Mouse (Mus musculus) bone marrow, adult 2 months (tissue): ENCODE results near the gene Mttp. TPM values are rescaled to one million over a fixed set of nuclear protein-coding genes. Genes with fewer than 3 reads are reported as not detected.

ENCODE experiments used
- H3K27ac ChIP-seq: fragments of 200-500 bp; 2 replicates; pipeline ENCODE4 v1.5.1; 2012; ENCODE audit warnings: low read depth, mild to moderate bottlenecking, control low read depth, inconsistent platforms, low read length; ENCODE audit not compliant: control insufficient read depth, poor library complexity, insufficient read depth
- H3K4me1 ChIP-seq: fragments of 200-500 bp; 2 replicates; pipeline ENCODE4 v1.6.1; 2011; ENCODE audit warnings: low read length; ENCODE audit not compliant: control insufficient read depth, insufficient read depth
- H3K4me3 ChIP-seq: fragments of 200-500 bp; replicated peaks from 2 replicates; pipeline ENCODE3; 2011; ENCODE audit warnings: mild to moderate bottlenecking, low read depth, low read length, control low read depth; ENCODE audit not compliant: control insufficient read depth
- CTCF ChIP-seq: fragments of 200-500 bp; IDR thresholded peaks from 2 replicates; pipeline ENCODE4 v1.5.1; 2011; ENCODE audit warnings: low read length, control low read depth; ENCODE audit not compliant: control insufficient read depth, insufficient read depth
- POLR2A ChIP-seq: fragments of 200-500 bp; IDR thresholded peaks from 2 replicates; pipeline ENCODE4 v1.6.1; 2011; ENCODE audit warnings: low read depth, mild to moderate bottlenecking, control low read depth, low read length, borderline replicate concordance; ENCODE audit not compliant: control insufficient read depth
- WGBS: fragments of 180-500 bp; shearing (Covaris S2); methylation state at CpG from one replicate; pipeline ENCODE4 v1.1.7; 2018; 5-methylcytosine and 5-hydroxymethylcytosine counted together
- polyA plus RNA-seq: library from polyadenylated mRNA; stranded (reverse); fragments of >200 nt; gene quantifications from 2 replicates; pipeline ENCODE4 v1.2.4, GENCODE M21; 2011; ENCODE audit warnings: low replicate concordance; ENCODE audit not compliant: missing spikeins, insufficient read depth, insufficient read length

Gene Mttp
- polyA plus RNA-seq, 1 experiment = 0.82 TPM

- Histone ChIP-seq H3K4me1 (no peaks in the 10 kb centered on the region; the same call in 1 of the 2 replicates), H3K27ac (no peak overlapping the region), H3K4me3 (no peak overlapping the region)
- 73% methylated on average over 4 of the region's 4 CpGs for WGBS
- no peak for TF ChIP-seq CTCF
Measured at GRCm38 (mm10) chr3:138058226-138058625, 86.5 kb downstream of the Mttp start.

- WGBS = 83% methylated on average over 7 of the region's 7 CpGs
- H3K4me3 ChIP-seq = no peak overlapping the region
- no peaks in the 10 kb centered on the region; the same call in 1 of the 2 replicates for H3K4me1 ChIP-seq
- no peak overlapping the region for H3K27ac ChIP-seq
- TF ChIP-seq CTCF (no peak), POLR2A (no peak)
Measured at GRCm38 (mm10) chr3:138056976-138057375, 87.8 kb downstream of the Mttp start.

DNA sequence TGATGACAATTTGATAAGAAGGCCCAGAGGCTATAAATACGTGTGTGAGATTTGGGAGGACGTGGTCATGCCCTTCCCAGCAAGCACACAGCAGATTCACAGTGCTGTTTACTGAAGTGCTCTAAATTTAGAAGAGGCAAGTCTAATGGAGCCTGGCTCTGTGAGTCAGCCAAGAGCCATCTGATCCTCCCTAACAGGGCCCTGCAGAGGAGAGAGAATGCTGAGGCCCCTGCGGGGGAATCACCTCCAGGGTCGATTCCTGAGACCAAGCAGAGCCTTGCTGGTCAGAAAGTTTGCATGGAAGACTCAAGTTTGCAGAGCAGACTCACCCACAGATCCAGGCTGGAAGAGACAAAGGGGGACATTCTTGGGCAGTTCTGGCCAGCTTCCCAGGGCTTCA is 90.8 kb downstream of the Mttp start:
- no peaks in the 10 kb centered on the region for H3K4me1 ChIP-seq
- no peak overlapping the region for H3K4me3 ChIP-seq
- no peak overlapping the region for H3K27ac ChIP-seq
- TF ChIP-seq CTCF (no peak), POLR2A (no peak)
- 49% methylated on average over 4 of the region's 4 CpGs for WGBS

- H3K4me1 ChIP-seq = no peaks in the 10 kb centered on the region
- no peak overlapping the region for H3K27ac ChIP-seq
- 67% methylated on average over 3 of the region's 3 CpGs for WGBS
- TF ChIP-seq POLR2A (no peak), CTCF (no peak)
- no peak overlapping the region for H3K4me3 ChIP-seq
Measured at GRCm38 (mm10) chr3:138051431-138051830, 93.3 kb downstream of the Mttp start.

- Histone ChIP-seq H3K4me3 (no peak overlapping the region), H3K27ac (no peak overlapping the region), H3K4me1 (no peaks in the 10 kb centered on the region)
- WGBS = 84% methylated on average over 11 of the region's 11 CpGs
- TF ChIP-seq POLR2A = no peak
- TF ChIP-seq CTCF = no peak
Measured at GRCm38 (mm10) chr3:138050772-138051171, 94.0 kb downstream of the Mttp start.

DNA sequence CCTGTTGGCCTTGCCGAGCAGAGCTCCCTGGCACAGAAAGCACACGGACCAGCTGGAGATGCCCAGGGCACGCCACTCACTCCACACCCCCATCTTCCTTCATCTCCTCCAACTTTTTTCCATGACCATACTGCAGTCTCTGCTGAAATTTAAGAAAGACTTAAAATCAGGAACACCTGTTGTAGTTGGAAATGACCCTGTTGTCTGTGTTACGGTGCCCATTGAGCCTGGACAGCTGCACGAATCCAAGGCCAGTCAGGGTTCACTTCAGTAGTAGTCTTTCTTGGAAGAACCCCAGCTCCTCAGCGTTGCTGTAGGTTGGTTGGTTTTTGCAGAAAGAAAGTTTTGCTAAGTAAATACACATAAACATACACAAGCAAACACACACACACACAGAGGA is 95.2 kb downstream of the Mttp start:
- no peaks in the 10 kb centered on the region for H3K4me1 ChIP-seq
- no peak overlapping the region for H3K27ac ChIP-seq
- no peak overlapping the region for H3K4me3 ChIP-seq
- WGBS = 89% methylated on average over 6 of the region's 6 CpGs
- TF ChIP-seq POLR2A (no peak), CTCF (no peak)

DNA sequence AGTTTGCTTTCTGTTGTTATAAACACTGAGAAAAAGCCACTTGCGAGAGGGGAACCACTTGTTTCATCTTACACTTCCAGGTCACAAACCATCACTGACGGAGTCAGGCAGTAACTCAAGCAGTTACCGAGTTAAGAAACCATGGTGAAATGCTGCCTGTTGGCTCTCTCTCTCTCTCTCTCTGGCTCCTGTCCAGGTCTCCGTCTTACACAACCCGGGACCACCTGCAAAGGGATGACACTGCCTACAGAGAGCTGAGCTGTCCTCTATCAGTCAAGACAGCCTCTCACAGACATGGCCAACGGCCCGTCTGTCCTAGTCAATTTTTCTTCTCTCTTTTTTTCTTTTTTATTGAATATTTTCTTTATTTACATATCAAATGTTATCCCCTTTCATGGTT is 101.5 kb downstream of the Mttp start:
- H3K4me1 ChIP-seq = no peaks in the 10 kb centered on the region
- TF ChIP-seq POLR2A (no peak), CTCF (no peak)
- H3K4me3 ChIP-seq = no peak overlapping the region
- 58% methylated on average over 7 of the region's 7 CpGs for WGBS
- no peak overlapping the region for H3K27ac ChIP-seq

GRCm38 (mm10) chr3:138041591-138042301 is 103.0 kb downstream of the Mttp start:
- H3K27ac ChIP-seq = no peak overlapping the region
- H3K4me1 ChIP-seq = no peaks in the 10 kb centered on the region
- WGBS = 76% methylated on average over 3 of the region's 3 CpGs
- TF ChIP-seq POLR2A (no peak), CTCF (no peak)
- no peak overlapping the region for H3K4me3 ChIP-seq

- TF ChIP-seq CTCF (no peak), POLR2A (no peak)
- 56% methylated on average over 2 of the region's 2 CpGs for WGBS
- H3K4me3 ChIP-seq = no peak overlapping the region
- H3K4me1 ChIP-seq = no peaks in the 10 kb centered on the region
- no peak overlapping the region for H3K27ac ChIP-seq
Measured at GRCm38 (mm10) chr3:138040938-138041337, 103.8 kb downstream of the Mttp start.

Other genes starting within 250 kb of the Mttp start
- 41.6 and 45.1 TPM in 2 replicates for gene Lamtor3, start 226.5 kb downstream of the Mttp start, polyA plus RNA-seq
- 29.3 and 64.2 TPM in 2 replicates for gene Dapp1, start 163.4 kb downstream of the Mttp start, polyA plus RNA-seq
- not detected in 2 replicates for gene 1110002E22Rik, start 79.9 kb downstream of the Mttp start, polyA plus RNA-seq
- gene Gm5105, start 77.6 kb downstream of the Mttp start, polyA plus RNA-seq = not detected in 2 replicates
- 2.0 and 4.3 TPM in 2 replicates for gene Trmt10a, start 1.5 kb downstream of the Mttp start, polyA plus RNA-seq
- not detected in 2 replicates for gene 4930579F01Rik, start 48.9 kb upstream of the Mttp start, polyA plus RNA-seq
- gene Adh7, start 72.8 kb upstream of the Mttp start, polyA plus RNA-seq = not detected in 2 replicates
- 8.2 and 21.2 TPM in 2 replicates for gene Adh1, start 116.0 kb upstream of the Mttp start, polyA plus RNA-seq
- not detected in 2 replicates for gene Adh6a, start 168.3 kb upstream of the Mttp start, polyA plus RNA-seq
- 1.9 and 4.1 TPM in 2 replicates for gene Adh6b, start 196.8 kb upstream of the Mttp start, polyA plus RNA-seq